ENCODE assay signal across 10 mouse cellular contexts in the genomic region with DNA sequence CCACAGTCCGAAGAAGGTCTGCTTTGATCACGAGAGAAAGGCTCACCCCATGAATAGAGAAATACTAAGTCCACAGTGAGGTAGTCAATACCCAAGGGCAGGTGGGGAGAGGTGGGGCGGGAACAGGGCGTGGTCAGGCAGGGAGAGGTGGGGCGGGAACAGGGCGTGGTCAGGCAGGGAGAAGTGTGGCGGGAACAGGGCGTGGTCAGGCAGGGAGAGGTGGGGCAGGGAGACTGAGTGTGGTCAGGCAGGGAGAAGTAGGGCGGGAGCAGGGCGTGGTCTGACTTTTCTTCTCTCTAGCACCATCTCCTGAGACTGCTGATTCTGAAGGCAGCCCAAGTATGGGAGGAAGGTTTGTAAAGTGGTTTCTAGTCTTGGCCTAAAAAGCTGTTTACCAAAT.
A peak's percentile ranks its signal among the peaks of the same experiment; 100 is the strongest.
DNase-seq lines count a peak whose midpoint lies in the region; ATAC-seq lines count a peak whose summit lies in the region.
"Had no signal": no experiment of that assay in that cellular context is flagged by ENCODE, and none has a peak within 500 bp of the region (broad histone marks: within the 10 kb centered on the region; RNA-seq: fewer than 3 reads in every experiment).

No protein-coding gene starts in this region.

- no peaks in the 10 kb centered on the region for H3K9me3 ChIP-seq in kidney, embryonic 15.5 days (replicated peaks)
- H3K9me3 ChIP-seq in liver, embryonic 16.5 days (replicated peaks; ENCODE audit: control insufficient read depth, low read length) = no peaks in the 10 kb centered on the region
- H3K9me3 ChIP-seq in stomach, embryonic 14.5 days (ENCODE audit: control insufficient read depth, low read depth, low read length) = no peaks in the 10 kb centered on the region
- H3K9me3 ChIP-seq in midbrain, embryonic 16.5 days (replicated peaks; ENCODE audit: control insufficient read depth, low read length, poor library complexity, severe bottlenecking) = no peaks in the 10 kb centered on the region
- no peaks in the 10 kb centered on the region for H3K9me3 ChIP-seq in heart, embryonic 11.5 days (replicated peaks; ENCODE audit: control insufficient read depth, low read length)

- H3K27me3 ChIP-seq in kidney, embryonic 15.5 days = no peaks in the 10 kb centered on the region
- no peaks in the 10 kb centered on the region for H3K27me3 ChIP-seq in liver, embryonic 16.5 days (ENCODE audit: control insufficient read depth, insufficient read depth, low read depth, low read length)
- H3K27me3 ChIP-seq in stomach, embryonic 14.5 days (ENCODE audit: control insufficient read depth, insufficient read depth, low read length) = no peaks in the 10 kb centered on the region
- no peaks in the 10 kb centered on the region for H3K27me3 ChIP-seq in midbrain, embryonic 16.5 days (ENCODE audit: control insufficient read depth, insufficient read depth, low read depth, low read length)
- H3K27me3 ChIP-seq in heart, embryonic 11.5 days (ENCODE audit: control insufficient read depth, insufficient read depth, low read length) = no peaks in the 10 kb centered on the region

- no peak overlapping the region for H3K4me2 ChIP-seq in kidney, embryonic 15.5 days
- no peak overlapping the region for H3K4me2 ChIP-seq in liver, embryonic 16.5 days (ENCODE audit: low read depth, low read length)
- no peak overlapping the region for H3K4me2 ChIP-seq in stomach, embryonic 14.5 days (replicated peaks; ENCODE audit: low read depth, low read length)
- no peak overlapping the region for H3K4me2 ChIP-seq in midbrain, embryonic 16.5 days (ENCODE audit: low read length)
- no peak overlapping the region for H3K4me2 ChIP-seq in heart, embryonic 11.5 days
- H3K4me2 ChIP-seq: hindbrain, embryonic 14.5 days had no signal

- WGBS in kidney, embryonic 15.5 days = 63% methylated on average over 10 of the region's 10 CpGs
- 43% methylated on average over 10 of the region's 10 CpGs for WGBS in liver, embryonic 16.5 days (ENCODE audit: insufficient replicate concordance)
- 53% methylated on average over 7 of the region's 10 CpGs for WGBS in stomach, embryonic 14.5 days
- 65% methylated on average over 8 of the region's 10 CpGs for WGBS in midbrain, embryonic 16.5 days
- WGBS in heart, embryonic 11.5 days (ENCODE audit: insufficient replicate concordance) = 42% methylated on average over 10 of the region's 10 CpGs

- no peak overlapping the region for H3K4me3 ChIP-seq in kidney, embryonic 15.5 days (replicated peaks)
- no peak overlapping the region for H3K4me3 ChIP-seq in liver, embryonic 16.5 days (ENCODE audit: low read depth, low read length)
- no peak overlapping the region for H3K4me3 ChIP-seq in stomach, embryonic 14.5 days (ENCODE audit: low read depth, low read length)
- H3K4me3 ChIP-seq in midbrain, embryonic 16.5 days (ENCODE audit: low read depth, low read length) = no peak overlapping the region
- no peak overlapping the region for H3K4me3 ChIP-seq in heart, embryonic 11.5 days (ENCODE audit: low read depth, low read length)

- H3K27ac ChIP-seq in kidney, embryonic 15.5 days = no peak overlapping the region
- H3K27ac ChIP-seq in liver, embryonic 16.5 days (ENCODE audit: low read length) = no peak overlapping the region
- H3K27ac ChIP-seq in stomach, embryonic 14.5 days (ENCODE audit: low read length) = no peak overlapping the region
- H3K27ac ChIP-seq in midbrain, embryonic 16.5 days (ENCODE audit: low read length) = no peak overlapping the region
- no peak overlapping the region for H3K27ac ChIP-seq in heart, embryonic 11.5 days (ENCODE audit: low read depth, low read length)
- H3K27ac ChIP-seq: hindbrain, embryonic 14.5 days had no signal

- ATAC-seq in kidney, embryonic 15.5 days (replicated peaks; ENCODE audit: low FRiP score) = peak; percentile 62
- peak; percentile 71 for ATAC-seq in liver, embryonic 16.5 days (ENCODE audit: low read depth)
- peak; percentile 74 for ATAC-seq in stomach, embryonic 14.5 days (ENCODE audit: insufficient number of reproducible peaks, insufficient read depth, low FRiP score, low read depth)
- ATAC-seq in midbrain, embryonic 16.5 days = no peak
- ATAC-seq in heart, embryonic 11.5 days (replicated peaks; ENCODE audit: insufficient number of reproducible peaks, low FRiP score, low TSS enrichment) = no peak; the same call in 1 of the 2 replicates

- no peak for DNase-seq in kidney, adult 18-20 months
- peak; percentile 20 for DNase-seq in c-Kit-positive CD71-negative TER-119-negative erythroid progenitor cells, embryonic 14.5 days (ENCODE audit: low read depth)
- no peak for DNase-seq in gastrocnemius, adult 8-10 months (ENCODE audit: low spot score in 2 of 2)
- DNase-seq: adrenal gland, adult 8-10 months had no signal

- H3K9ac ChIP-seq in kidney, embryonic 15.5 days = no peak overlapping the region
- H3K9ac ChIP-seq in liver, embryonic 16.5 days (ENCODE audit: low read depth, low read length) = no peak overlapping the region
- H3K9ac ChIP-seq in stomach, embryonic 14.5 days (replicated peaks; ENCODE audit: low read depth, low read length) = no peak overlapping the region
- H3K9ac ChIP-seq in midbrain, embryonic 16.5 days (ENCODE audit: low read depth, low read length) = no peak overlapping the region
- no peak overlapping the region for H3K9ac ChIP-seq in heart, embryonic 11.5 days (ENCODE audit: low read depth, low read length)
- H3K9ac ChIP-seq: hindbrain, embryonic 14.5 days had no signal

- H3K4me1 ChIP-seq in kidney, embryonic 15.5 days = no peaks in the 10 kb centered on the region
- H3K4me1 ChIP-seq in liver, embryonic 16.5 days (ENCODE audit: control insufficient read depth, low read depth, low read length) = no peaks in the 10 kb centered on the region
- H3K4me1 ChIP-seq in stomach, embryonic 14.5 days (ENCODE audit: control insufficient read depth, insufficient read depth, low read length) = no peaks in the 10 kb centered on the region
- no peaks in the 10 kb centered on the region for H3K4me1 ChIP-seq in midbrain, embryonic 16.5 days (ENCODE audit: control insufficient read depth, insufficient read depth, low read length)
- no peaks in the 10 kb centered on the region for H3K4me1 ChIP-seq in heart, embryonic 11.5 days (ENCODE audit: control insufficient read depth, insufficient read depth, low read length)

- H3K36me3 ChIP-seq in kidney, embryonic 15.5 days = no peaks in the 10 kb centered on the region
- no peaks in the 10 kb centered on the region for H3K36me3 ChIP-seq in liver, embryonic 16.5 days (ENCODE audit: control insufficient read depth, insufficient read depth)
- no peaks in the 10 kb centered on the region for H3K36me3 ChIP-seq in stomach, embryonic 14.5 days (ENCODE audit: control insufficient read depth, insufficient read depth, low read length)
- H3K36me3 ChIP-seq in midbrain, embryonic 16.5 days (ENCODE audit: control insufficient read depth, insufficient read depth, low read length) = no peaks in the 10 kb centered on the region
- no peaks in the 10 kb centered on the region for H3K36me3 ChIP-seq in heart, embryonic 11.5 days (ENCODE audit: control insufficient read depth, insufficient read depth, low read length)

Comparison
In these comparisons a context has a peak if more than half of its experiments do, and no peak if none do; other contexts are left out.
1. ATAC-seq: peak in kidney, embryonic 15.5 days (single experiment), liver, embryonic 16.5 days (single experiment) and stomach, embryonic 14.5 days (single experiment); none in midbrain, embryonic 16.5 days (single experiment) and heart, embryonic 11.5 days (single experiment).